Mouse (Mus musculus) heart, postnatal 0 days (tissue): ENCODE results near the gene Nav1.

Experiments used
- CTCF ChIP-seq: IDR thresholded peaks from 2 replicates; pipeline ENCODE4 v1.5.1; 2016; ENCODE audit warnings: antibody characterized with exemption, control low read depth, low read depth
- EP300 ChIP-seq: IDR thresholded peaks from 2 replicates; pipeline ENCODE4 v1.6.1; 2016; ENCODE audit warnings: antibody characterized with exemption, low read depth

DNA sequence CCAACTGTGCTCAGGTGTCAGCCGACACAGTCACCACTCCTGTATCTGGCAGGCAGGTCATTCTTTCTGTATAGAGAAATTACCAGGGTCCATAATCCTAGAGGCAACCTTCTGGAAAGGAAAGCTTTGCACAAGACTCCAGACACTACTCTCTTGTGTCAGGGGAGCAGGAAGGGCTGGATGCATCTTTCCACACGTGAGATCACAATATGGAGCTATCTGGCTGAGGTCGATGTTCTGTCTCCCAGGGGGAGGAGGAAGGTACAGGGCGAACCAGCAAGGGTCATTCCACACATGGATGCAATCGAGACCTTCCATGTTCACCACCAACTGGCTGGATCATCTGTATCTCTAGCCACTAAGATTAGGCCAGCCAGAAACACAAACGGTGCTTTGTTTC lies 113.2 kb downstream of the Nav1 start:
- TF ChIP-seq CTCF (no peak), EP300 (no peak)
